Mouse (Mus musculus) heart, postnatal 10 days (tissue): ENCODE results near the gene Zhx3. TPM values are rescaled to one million over a fixed set of nuclear protein-coding genes. Genes with fewer than 3 reads are reported as not detected.
A peak's percentile ranks its signal among the peaks of the same experiment; 100 is the strongest.

Experiments used
- DNase-seq, 2 experiments: peaks; one replicate each; pipeline ENCODE4 v3.0.0; 2021
- intact Hi-C: fragments of 180-260 bp; cut with DNase I; formaldehyde crosslinking; loops from one replicate; pipeline ENCODE4 v1.15.1; 2025
- total RNA-seq, 2 experiments: library from RNA; stranded (reverse); gene quantifications; 2 replicates each; pipeline ENCODE4 v1.2.3; 2021

The Zhx3 gene
- total RNA-seq, 2 experiments from 2014 or later, result 39.1 to 56.8 TPM

GRCm38 (mm10) chr2:160732420-160732995, 140.3 kb downstream of the Zhx3 start:
- intact Hi-C loops, result loop anchor here (2.0 to 5.0 kb wide), 2 partner anchors 32 to 60 kb away; no protein-coding TSS in a partner anchor
- DNase-seq, result peak in 1 of 2 experiments; percentile 15

- peak; percentile 78 to 83 for DNase-seq
- intact Hi-C loops, result loop anchor here (2.0 to 5.0 kb wide), 3 partner anchors 33 to 155 kb away; no protein-coding TSS in a partner anchor
Measured at GRCm38 (mm10) chr2:160731839-160732261, 140.9 kb downstream of the Zhx3 start.

- DNase-seq, result peak; percentile 95 to 96
- intact Hi-C loops, result loop anchor here (2.0 to 5.0 kb wide), 2 partner anchors 61 to 156 kb away; no protein-coding TSS in a partner anchor
Measured at GRCm38 (mm10) chr2:160731117-160731838, 141.5 kb downstream of the Zhx3 start, which contains the start of gene Plcg1. Gene Plcg1 (plus strand): TSS chr2:160731300.

- intact Hi-C loops, result loop anchor here (2.0 to 5.0 kb wide), 2 partner anchors 62 to 156 kb away; no protein-coding TSS in a partner anchor
- no peak for DNase-seq
Measured at GRCm38 (mm10) chr2:160730797-160731116, 142.0 kb downstream of the Zhx3 start.

GRCm38 (mm10) chr2:160729851-160730796, 142.7 kb downstream of the Zhx3 start:
- peak; percentile 55 for DNase-seq
- intact Hi-C loops, result loop anchor here (2.0 to 5.0 kb wide), 2 partner anchors 62 to 157 kb away; no protein-coding TSS in a partner anchor

GRCm38 (mm10) chr2:160729436-160729835, 143.4 kb downstream of the Zhx3 start:
- DNase-seq, result no peak
- intact Hi-C loops, result no loop called here

GRCm38 (mm10) chr2:160728972-160729371, 143.8 kb downstream of the Zhx3 start:
- intact Hi-C loops, result no loop called here
- DNase-seq, result no peak

GRCm38 (mm10) chr2:160725877-160726864, 146.6 kb downstream of the Zhx3 start:
- DNase-seq, result no peak
- intact Hi-C loops, result no loop called here

GRCm38 (mm10) chr2:160724536-160724935, 148.3 kb downstream of the Zhx3 start:
- intact Hi-C loops, result no loop called here
- DNase-seq, result no peak

GRCm38 (mm10) chr2:160723613-160724375, 149.0 kb downstream of the Zhx3 start:
- intact Hi-C loops, result no loop called here
- DNase-seq, result no peak

- intact Hi-C loops, result no loop called here
- DNase-seq, result no peak
Measured at GRCm38 (mm10) chr2:160722714-160723113, 150.1 kb downstream of the Zhx3 start.

GRCm38 (mm10) chr2:160718811-160719210, 154.0 kb downstream of the Zhx3 start:
- intact Hi-C loops, result loop anchor here (5.0 kb wide), 1 partner anchor 168 kb away; no protein-coding TSS in a partner anchor
- DNase-seq, result no peak

GRCm38 (mm10) chr2:160717269-160717668, 155.5 kb downstream of the Zhx3 start:
- intact Hi-C loops, result loop anchor here (5.0 kb wide), 1 partner anchor 170 kb away; no protein-coding TSS in a partner anchor
- peak; percentile 38 to 70 for DNase-seq

- DNase-seq, result no peak
- intact Hi-C loops, result loop anchor here (5.0 kb wide), 1 partner anchor 172 kb away; no protein-coding TSS in a partner anchor
Measured at GRCm38 (mm10) chr2:160715463-160716030, 157.3 kb downstream of the Zhx3 start.

- no peak for DNase-seq
- intact Hi-C loops, result no loop called here
Measured at GRCm38 (mm10) chr2:160707673-160708072, 165.1 kb downstream of the Zhx3 start.

GRCm38 (mm10) chr2:160702824-160703223, 170.0 kb downstream of the Zhx3 start:
- intact Hi-C loops, result no loop called here
- no peak for DNase-seq

GRCm38 (mm10) chr2:160701603-160702002, 171.2 kb downstream of the Zhx3 start:
- no peak for DNase-seq
- intact Hi-C loops, result loop anchor here (2.0 kb wide), 1 partner anchor 103 kb away; no protein-coding TSS in a partner anchor

GRCm38 (mm10) chr2:160700271-160700670, 172.5 kb downstream of the Zhx3 start:
- intact Hi-C loops, result loop anchor here (2.0 kb wide), 1 partner anchor 101 kb away; no protein-coding TSS in a partner anchor
- peak; percentile 72 to 78 for DNase-seq
